8 mouse cellular contexts compared by ENCODE assay signal in the genomic region with DNA sequence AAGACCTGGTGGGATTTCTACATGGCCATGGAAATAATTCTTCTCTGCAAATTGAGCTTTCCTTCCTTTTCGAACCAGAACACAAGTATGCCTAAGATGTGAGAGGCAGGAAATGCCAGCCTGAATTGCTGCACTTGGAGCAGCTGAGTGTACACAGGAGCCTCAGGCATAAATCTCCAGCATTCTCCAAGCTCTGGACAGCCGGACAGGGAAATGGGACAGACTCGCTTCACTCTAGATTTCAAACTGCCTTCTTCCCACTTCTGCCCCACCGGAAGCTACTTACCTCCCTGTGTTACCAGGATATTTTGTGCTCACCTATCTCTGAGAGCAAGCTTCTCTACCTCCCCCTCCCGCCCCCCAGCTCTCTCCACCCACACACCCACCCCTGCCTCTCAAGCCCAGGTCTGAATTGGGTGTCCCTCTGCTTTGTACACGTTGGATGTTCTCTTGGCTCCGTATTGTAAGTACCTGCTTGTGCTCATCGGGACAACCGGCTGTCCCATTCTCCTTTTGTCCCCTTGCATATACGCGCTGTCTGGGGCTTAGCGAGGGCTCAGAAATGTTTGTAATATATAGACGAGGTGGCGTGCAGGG. TPM values are rescaled to one million over a fixed set of nuclear protein-coding genes. Genes with fewer than 3 reads are reported as not detected.
A peak's percentile ranks its signal among the peaks of the same experiment; 100 is the strongest.
DNase-seq lines count a peak whose midpoint lies in the region; ATAC-seq and TF ChIP-seq lines count a peak whose summit lies in the region.

No protein-coding gene starts in this region.

- no peaks in the 10 kb centered on the region for H3K79me2 ChIP-seq in myocyte (ENCODE audit: control insufficient read depth, insufficient read depth)

- H3K4me1 ChIP-seq in kidney, postnatal 0 days (replicated peaks; ENCODE audit: insufficient read depth, low read length): peaks cover 5% of the 10 kb centered on the region; the same call in 1 of the 2 replicates
- H3K4me1 ChIP-seq in embryonic facial prominence, embryonic 13.5 days: peaks cover 26% of the 10 kb centered on the region
- H3K4me1 ChIP-seq in intestine, embryonic 14.5 days (replicated peaks; ENCODE audit: control insufficient read depth, insufficient read depth, low read length): peaks cover 4% of the 10 kb centered on the region; the same call in 1 of the 2 replicates

- H3K27me3 ChIP-seq in kidney, postnatal 0 days (ENCODE audit: insufficient read depth, low read length): peaks cover 13% of the 10 kb centered on the region; the same call in 1 of the 2 replicates
- peaks cover 40% of the 10 kb centered on the region for H3K27me3 ChIP-seq in embryonic facial prominence, embryonic 13.5 days
- peaks cover 15% of the 10 kb centered on the region; the same call in 1 of the 2 replicates for H3K27me3 ChIP-seq in intestine, embryonic 14.5 days (replicated peaks; ENCODE audit: control insufficient read depth, insufficient read depth, low read length)
- peaks cover 42% of the 10 kb centered on the region for H3K27me3 ChIP-seq in myocyte (ENCODE audit: control insufficient read depth, insufficient read depth, insufficient read length)

- no peak overlapping the region for H3ac ChIP-seq in myocyte (ENCODE audit: control insufficient read depth, insufficient read length)

- ATAC-seq in kidney, postnatal 0 days (replicated peaks; ENCODE audit: low FRiP score, low read depth): no peak
- no peak for ATAC-seq in embryonic facial prominence, embryonic 13.5 days (ENCODE audit: insufficient number of reproducible peaks, insufficient read depth, low FRiP score, low TSS enrichment, low read depth)
- ATAC-seq in intestine, embryonic 14.5 days (replicated peaks; ENCODE audit: low FRiP score, low TSS enrichment, low read depth): peak; percentile 42; the same call in 1 of the 2 replicates
- no peak for ATAC-seq in megakaryocyte progenitor cell, adult 5-6 weeks (replicated peaks; ENCODE audit: poor library complexity)

- no peak for DNase-seq in kidney, postnatal 0 days (ENCODE audit: low spot score)
- no peak for DNase-seq in kidney, adult 18-20 months
- peak; percentile 64 for DNase-seq in intestine, embryonic 14.5 days (ENCODE audit: low spot score)
- DNase-seq in ovary, adult 18-20 months (ENCODE audit: low spot score): no peak
- no peak for DNase-seq in spleen, postnatal 14 days (ENCODE audit: low spot score in 2 of 2)

- WGBS in kidney, postnatal 0 days: 2% methylated on average over 13 of the region's 14 CpGs
- WGBS in embryonic facial prominence, embryonic 13.5 days: 2% methylated on average over 14 of the region's 14 CpGs
- WGBS in intestine, embryonic 14.5 days: 2% methylated on average over 14 of the region's 14 CpGs

- no peaks in the 10 kb centered on the region for H3K36me3 ChIP-seq in kidney, postnatal 0 days (ENCODE audit: insufficient read depth, low read length)
- no peaks in the 10 kb centered on the region for H3K36me3 ChIP-seq in embryonic facial prominence, embryonic 13.5 days
- no peaks in the 10 kb centered on the region for H3K36me3 ChIP-seq in intestine, embryonic 14.5 days (ENCODE audit: control insufficient read depth, insufficient read depth, low read length)
- no peaks in the 10 kb centered on the region for H3K36me3 ChIP-seq in myocyte (ENCODE audit: control insufficient read depth, insufficient read depth)

- peak overlapping the region; percentile 51 for H3K4me3 ChIP-seq in kidney, postnatal 0 days (replicated peaks; ENCODE audit: low read depth, low read length)
- peak overlapping the region; percentile 58 for H3K4me3 ChIP-seq in embryonic facial prominence, embryonic 13.5 days
- H3K4me3 ChIP-seq in intestine, embryonic 14.5 days (ENCODE audit: low read depth, low read length): peak overlapping the region; percentile 45
- no peak overlapping the region for H3K4me3 ChIP-seq in myocyte

- no peak for TF ChIP-seq POLR2A in myocyte (IDR thresholded peaks at IDR 0.05; ENCODE audit: insufficient read length, low read depth)

- H3K27ac ChIP-seq in kidney, postnatal 0 days: no peak overlapping the region
- no peak overlapping the region for H3K27ac ChIP-seq in embryonic facial prominence, embryonic 13.5 days
- H3K27ac ChIP-seq in intestine, embryonic 14.5 days (ENCODE audit: low read depth): no peak overlapping the region

- no peaks in the 10 kb centered on the region for H3K9me3 ChIP-seq in kidney, postnatal 0 days (replicated peaks; ENCODE audit: low read length)
- H3K9me3 ChIP-seq in embryonic facial prominence, embryonic 13.5 days: no peaks in the 10 kb centered on the region
- no peaks in the 10 kb centered on the region for H3K9me3 ChIP-seq in intestine, embryonic 14.5 days (ENCODE audit: control insufficient read depth, low read length)

- H3K4me2 ChIP-seq in kidney, postnatal 0 days (ENCODE audit: low read length): peak overlapping the region; percentile 90
- peak overlapping the region; percentile 98 for H3K4me2 ChIP-seq in embryonic facial prominence, embryonic 13.5 days
- H3K4me2 ChIP-seq in intestine, embryonic 14.5 days (ENCODE audit: low read length): peak overlapping the region; percentile 99
- peak overlapping the region; percentile 52 for H3K4me2 ChIP-seq in myocyte (ENCODE audit: low read depth)

- TF ChIP-seq CTCF in kidney, postnatal 0 days (IDR thresholded peaks at IDR 0.05; ENCODE audit: low read depth): no peak

- 0 out of 2 replicates have a peak overlapping the region, but pooled peaks have one; percentile 56 for H3K9ac ChIP-seq in kidney, postnatal 0 days (ENCODE audit: low read depth, low read length)
- H3K9ac ChIP-seq in embryonic facial prominence, embryonic 13.5 days: peak overlapping the region; percentile 72
- peak overlapping the region; percentile 36; the same call in 1 of the 2 replicates for H3K9ac ChIP-seq in intestine, embryonic 14.5 days (ENCODE audit: low read length)

TF ChIP-seq in myocyte, 11 proteins besides CTCF, POLR2A, EP300 and RAD21:
- TF ChIP-seq MYOG (IDR thresholded peaks at IDR 0.05; ENCODE audit: control insufficient read depth in 1 of 3, insufficient read depth in 1 of 3, insufficient read length in 2 of 3, low read depth in 2 of 3) (no peak), TCF12 (IDR thresholded peaks at IDR 0.05; ENCODE audit: insufficient read depth, poor library complexity, severe bottlenecking) (no peak), REST (IDR thresholded peaks at IDR 0.05; ENCODE audit: insufficient read depth, insufficient read length) (no peak), POLR2AphosphoS2 (IDR thresholded peaks at IDR 0.05; ENCODE audit: insufficient read length, low read depth) (no peak), TCF3 (IDR thresholded peaks at IDR 0.05; ENCODE audit: insufficient read length, low read depth) (no peak), USF1 (IDR thresholded peaks at IDR 0.05; ENCODE audit: low read depth) (no peak), CEBPB (IDR thresholded peaks at IDR 0.05; ENCODE audit: insufficient read depth, poor library complexity, severe bottlenecking) (no peak)
TF ChIP-seq in myocyte: peak in this region for 0.

RNA-seq across cellular contexts. Expression of a gene that starts 0.5 kb away (rescaled TPM):
- polyA plus RNA-seq in kidney, postnatal 0 days (2015; fragmentation: Nextera tagmentation; extraction: Ambion mirVana): 1.4 and 1.7 TPM in 2 replicates
- polyA plus RNA-seq in embryonic facial prominence, embryonic 13.5 days (2015; fragmentation: Nextera tagmentation; extraction: Ambion mirVana): 1.1 and 1.5 TPM in 2 replicates
- 1.2 and 1.7 TPM in 2 replicates for polyA plus RNA-seq in intestine, embryonic 14.5 days (2014; fragmentation: Nextera tagmentation; extraction: Ambion mirVana)
- polyA plus RNA-seq in myocyte (2012; fragmentation: generic; extraction: Trizol): 0.29 TPM
- total RNA-seq in megakaryocyte progenitor cell, adult 5-6 weeks (2015): not detected in 2 replicates
- not detected in 2 replicates for total RNA-seq in megakaryocyte progenitor cell, adult 5-6 weeks (2017)
